Mouse (Mus musculus): ENCODE results near the gene Pdcd11. TPM values are rescaled to one million over a fixed set of nuclear protein-coding genes. Genes with fewer than 3 reads are reported as not detected.

The Pdcd11 gene
- polyA plus RNA-seq, 1 experiment from 2014 or later = 8.8 TPM

GRCm38 (mm10) chr19:47151332-47152061 is 60.9 kb downstream of the Pdcd11 start:
- peak overlapping the region; percentile 28 for H3K4me3 ChIP-seq
- H3K27ac ChIP-seq = no peak overlapping the region
- H3K36me3 ChIP-seq = no peaks in the 10 kb centered on the region
- H3K9ac ChIP-seq = no peak overlapping the region
- peaks cover 8% of the 10 kb centered on the region; the same call in 1 of the 2 replicates for H3K27me3 ChIP-seq
- 28% methylated on average over 32 of the region's 32 CpGs for WGBS
- ATAC-seq (ENCODE audit: insufficient number of reproducible peaks, low FRiP score, low TSS enrichment, low read depth) = no peak
- peaks cover 10% of the 10 kb centered on the region; the same call in 1 of the 2 replicates for H3K4me1 ChIP-seq
- peak overlapping the region; percentile 52 for H3K4me2 ChIP-seq
- no peaks in the 10 kb centered on the region for H3K9me3 ChIP-seq

- Histone ChIP-seq H3K9me3 (no peaks in the 10 kb centered on the region), H3K36me3 (no peaks in the 10 kb centered on the region), H3K9ac (no peak overlapping the region), H3K4me2 (peak overlapping the region; percentile 52), H3K4me3 (peak overlapping the region; percentile 28), H3K27ac (no peak overlapping the region), H3K4me1 (peaks cover 10% of the 10 kb centered on the region; the same call in 1 of the 2 replicates), H3K27me3 (peaks cover 8% of the 10 kb centered on the region; the same call in 1 of the 2 replicates)
- WGBS = 58% methylated on average over 12 of the region's 12 CpGs
- no peak for ATAC-seq (ENCODE audit: insufficient number of reproducible peaks, low FRiP score, low TSS enrichment, low read depth)
Observed at GRCm38 (mm10) chr19:47152062-47152369, 61.4 kb downstream of the Pdcd11 start.

DNA sequence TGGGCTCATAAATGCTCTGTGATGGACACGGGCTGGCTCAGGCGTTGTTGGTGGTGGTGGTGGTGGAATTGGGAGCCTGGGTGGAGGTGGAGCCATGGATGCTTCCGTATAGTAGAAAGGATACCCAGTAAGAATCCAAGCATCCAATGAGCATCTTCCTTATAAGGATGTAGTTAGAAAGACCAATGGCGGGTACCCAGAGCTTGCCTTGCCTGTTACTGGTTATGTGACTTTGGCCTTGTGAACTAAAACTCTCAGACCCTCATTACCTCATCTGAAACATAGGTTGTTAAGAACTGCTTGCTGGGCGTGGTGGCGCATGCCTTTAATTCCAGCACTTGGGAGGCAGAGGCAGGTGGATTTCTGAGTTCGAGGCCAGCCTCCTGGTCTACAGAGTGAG is 63.2 kb downstream of the Pdcd11 start:
- ATAC-seq (ENCODE audit: insufficient number of reproducible peaks, low FRiP score, low TSS enrichment, low read depth) = no peak
- no peaks in the 10 kb centered on the region for H3K36me3 ChIP-seq
- no peak overlapping the region for H3K4me2 ChIP-seq
- H3K27ac ChIP-seq = no peak overlapping the region
- 85% methylated on average over 7 of the region's 7 CpGs for WGBS
- H3K27me3 ChIP-seq = peaks cover 8% of the 10 kb centered on the region; the same call in 1 of the 2 replicates
- no peak overlapping the region for H3K9ac ChIP-seq
- no peak overlapping the region for H3K4me3 ChIP-seq
- no peaks in the 10 kb centered on the region for H3K9me3 ChIP-seq
- peaks cover 10% of the 10 kb centered on the region; the same call in 1 of the 2 replicates for H3K4me1 ChIP-seq

- Histone ChIP-seq H3K4me3 (no peak within 1 kb of the TSS), H3K27me3 (no peaks in the 10 kb centered on the region), H3K27ac (no peak within 1 kb of the TSS), H3K9ac (no peak within 1 kb of the TSS), H3K4me2 (no peak within 1 kb of the TSS), H3K36me3 (no peaks in the 10 kb centered on the region), H3K9me3 (no peaks in the 10 kb centered on the region), H3K4me1 (no peaks in the 10 kb centered on the region)
- no peak for ATAC-seq (ENCODE audit: insufficient number of reproducible peaks, low FRiP score, low TSS enrichment, low read depth)
- WGBS = 80% methylated on average over 11 of the region's 11 CpGs
Observed at GRCm38 (mm10) chr19:47157664-47158063, 67.1 kb downstream of the Pdcd11 start, which contains the start of gene Calhm3. Calhm3 (minus strand) TSS chr19:47157764.

- Histone ChIP-seq H3K9me3 (no peaks in the 10 kb centered on the region), H3K27me3 (no peaks in the 10 kb centered on the region; the same call in 1 of the 2 replicates), H3K4me2 (no peak overlapping the region), H3K4me1 (no peaks in the 10 kb centered on the region), H3K27ac (no peak overlapping the region), H3K36me3 (no peaks in the 10 kb centered on the region), H3K9ac (no peak overlapping the region), H3K4me3 (no peak overlapping the region)
- ATAC-seq (ENCODE audit: insufficient number of reproducible peaks, low FRiP score, low TSS enrichment, low read depth) = no peak
- 56% methylated on average over 4 of the region's 4 CpGs for WGBS
Observed at GRCm38 (mm10) chr19:47161669-47162068, 71.1 kb downstream of the Pdcd11 start.

GRCm38 (mm10) chr19:47163176-47163744 is 72.7 kb downstream of the Pdcd11 start:
- ATAC-seq (ENCODE audit: insufficient number of reproducible peaks, low FRiP score, low TSS enrichment, low read depth) = no peak
- WGBS = 84% methylated on average over 6 of the region's 6 CpGs

DNA sequence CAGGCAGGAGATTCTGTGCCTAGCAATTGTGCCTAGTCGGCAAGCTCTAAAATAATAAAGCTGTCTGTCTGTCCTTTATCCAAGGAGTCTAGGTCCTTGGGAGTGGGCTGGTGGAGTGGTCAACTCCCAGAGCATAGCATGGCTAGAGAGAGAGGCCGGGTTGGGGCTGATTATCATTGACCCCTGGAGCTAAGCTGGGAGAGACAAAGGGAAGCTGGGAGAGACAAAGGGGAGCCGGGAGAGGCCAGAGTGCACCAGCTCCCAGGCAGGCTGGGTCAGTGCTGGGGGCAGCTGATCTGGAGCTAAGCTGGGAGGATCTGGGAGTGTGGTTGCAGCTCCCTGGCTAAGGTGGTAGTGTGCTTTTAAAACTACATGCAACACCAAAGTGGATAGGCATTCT is 76.2 kb downstream of the Pdcd11 start:
- no peak for ATAC-seq (ENCODE audit: insufficient number of reproducible peaks, low FRiP score, low TSS enrichment, low read depth)
- no peak overlapping the region for H3K27ac ChIP-seq
- no peaks in the 10 kb centered on the region for H3K36me3 ChIP-seq
- no peaks in the 10 kb centered on the region for H3K9me3 ChIP-seq
- no peak overlapping the region for H3K9ac ChIP-seq
- no peak overlapping the region for H3K4me2 ChIP-seq
- no peaks in the 10 kb centered on the region; the same call in 1 of the 2 replicates for H3K27me3 ChIP-seq
- WGBS = 44% methylated on average over 3 of the region's 3 CpGs
- H3K4me3 ChIP-seq = no peak overlapping the region
- H3K4me1 ChIP-seq = peaks cover 7% of the 10 kb centered on the region

More at GRCm38 (mm10) chr19:47163176-47163744, 72.7 kb downstream of the Pdcd11 start:
- H3K4me2 ChIP-seq = no peak overlapping the region
- H3K4me3 ChIP-seq = no peak overlapping the region
- H3K4me1 ChIP-seq = peaks cover under 1% of the 10 kb centered on the region; the same call in 1 of the 2 replicates
- H3K9me3 ChIP-seq = no peaks in the 10 kb centered on the region
- H3K9ac ChIP-seq = no peak overlapping the region
- no peaks in the 10 kb centered on the region; the same call in 1 of the 2 replicates for H3K27me3 ChIP-seq
- no peak overlapping the region for H3K27ac ChIP-seq
- H3K36me3 ChIP-seq = no peaks in the 10 kb centered on the region

GRCm38 (mm10) chr19:47167617-47168214 is 77.1 kb downstream of the Pdcd11 start:
- H3K4me1 ChIP-seq = peaks cover 7% of the 10 kb centered on the region
- no peaks in the 10 kb centered on the region for H3K9me3 ChIP-seq
- no peaks in the 10 kb centered on the region; the same call in 1 of the 2 replicates for H3K27me3 ChIP-seq
- H3K36me3 ChIP-seq = no peaks in the 10 kb centered on the region
- no peak overlapping the region for H3K4me3 ChIP-seq
- 63% methylated on average over 7 of the region's 7 CpGs for WGBS
- ATAC-seq (ENCODE audit: insufficient number of reproducible peaks, low FRiP score, low TSS enrichment, low read depth) = no peak
- H3K27ac ChIP-seq = no peak overlapping the region
- H3K9ac ChIP-seq = no peak overlapping the region
- H3K4me2 ChIP-seq = peak overlapping the region; percentile 33; the same call in 1 of the 2 replicates

DNA sequence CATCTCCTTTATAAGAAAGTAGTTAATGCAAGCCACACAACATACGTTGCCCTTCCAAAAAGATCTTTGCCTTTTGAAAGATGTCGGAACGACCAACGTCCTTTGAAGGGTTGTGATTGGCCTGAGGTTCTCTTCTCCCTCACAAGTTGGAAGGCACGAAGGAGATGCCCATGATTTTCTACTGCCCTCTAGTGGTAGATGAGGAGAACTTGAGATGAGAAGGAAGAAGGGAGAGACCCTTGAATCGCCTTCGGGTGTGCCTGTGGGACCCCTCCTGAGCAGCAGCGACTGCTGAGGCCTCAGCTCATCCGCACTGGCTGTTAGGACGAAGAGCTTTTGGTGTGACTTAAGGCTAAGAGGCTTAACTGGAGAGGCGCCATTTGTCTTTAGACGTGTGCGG is 77.7 kb downstream of the Pdcd11 start:
- H3K4me2 ChIP-seq = peak overlapping the region; percentile 33
- H3K36me3 ChIP-seq = no peaks in the 10 kb centered on the region
- H3K9me3 ChIP-seq = no peaks in the 10 kb centered on the region
- H3K27me3 ChIP-seq = no peaks in the 10 kb centered on the region; the same call in 1 of the 2 replicates
- ATAC-seq (ENCODE audit: insufficient number of reproducible peaks, low FRiP score, low TSS enrichment, low read depth) = 0 out of 2 replicates have a peak, but pooled peaks have one; percentile 50
- WGBS = 10% methylated on average over 13 of the region's 13 CpGs
- peaks cover 7% of the 10 kb centered on the region for H3K4me1 ChIP-seq
- 0 out of 2 replicates have a peak overlapping the region, but pooled peaks have one; percentile 17 for H3K9ac ChIP-seq
- no peak overlapping the region for H3K27ac ChIP-seq
- peak overlapping the region; percentile 7; the same call in 1 of the 2 replicates for H3K4me3 ChIP-seq

- H3K4me1 ChIP-seq = peaks cover 7% of the 10 kb centered on the region
- no peaks in the 10 kb centered on the region for H3K36me3 ChIP-seq
- no peak for ATAC-seq (ENCODE audit: insufficient number of reproducible peaks, low FRiP score, low TSS enrichment, low read depth)
- H3K27me3 ChIP-seq = no peaks in the 10 kb centered on the region; the same call in 1 of the 2 replicates
- H3K4me2 ChIP-seq = peak overlapping the region; percentile 33
- H3K9me3 ChIP-seq = no peaks in the 10 kb centered on the region
- 22% methylated on average over 11 of the region's 11 CpGs for WGBS
- no peak overlapping the region for H3K27ac ChIP-seq
- no peak overlapping the region for H3K9ac ChIP-seq
- peak overlapping the region; percentile 7; the same call in 1 of the 2 replicates for H3K4me3 ChIP-seq
Observed at GRCm38 (mm10) chr19:47168793-47169412, 78.3 kb downstream of the Pdcd11 start.

DNA sequence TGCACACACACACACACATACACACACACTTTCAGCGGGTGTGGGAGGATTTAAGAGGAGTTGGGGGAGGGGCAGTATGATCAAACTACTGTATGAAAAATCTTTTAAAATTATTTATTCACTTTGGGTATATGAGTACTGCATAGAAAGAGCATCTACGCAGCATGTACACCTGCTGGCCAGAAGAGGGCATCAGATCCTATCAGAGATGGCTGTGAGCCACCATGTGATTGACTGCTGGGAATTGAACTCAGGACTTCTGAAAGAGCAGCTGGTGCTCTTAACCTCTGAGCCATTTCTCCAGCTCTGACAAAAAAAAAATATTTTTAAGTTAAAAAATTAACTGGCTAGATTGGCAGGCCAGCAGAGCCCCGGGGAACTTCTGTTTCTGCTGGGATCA is 83.9 kb downstream of the Pdcd11 start:
- Histone ChIP-seq H3K36me3 (no peaks in the 10 kb centered on the region), H3K9ac (no peak overlapping the region), H3K4me3 (no peak overlapping the region), H3K9me3 (no peaks in the 10 kb centered on the region), H3K4me2 (no peak overlapping the region), H3K4me1 (peaks cover 10% of the 10 kb centered on the region), H3K27me3 (peaks cover 8% of the 10 kb centered on the region), H3K27ac (no peak overlapping the region)
- 52% methylated on average over 3 of the region's 3 CpGs for WGBS
- ATAC-seq (ENCODE audit: insufficient number of reproducible peaks, low FRiP score, low TSS enrichment, low read depth) = no peak
